Mouse (Mus musculus) cerebellum, adult 2 months (tissue): Measurements from ENCODE around the gene Ttc3. TPM values are rescaled to one million over a fixed set of nuclear protein-coding genes. Genes with fewer than 3 reads are reported as not detected.

Experiments used
- DNase-seq, 2 experiments: peaks; one replicate each; pipeline ENCODE4 v3.0.0; 2021
- H3K27ac ChIP-seq: fragments of 200-500 bp; 2 replicates; pipeline ENCODE4 v1.5.1; 2012; ENCODE audit warnings: low read length, control low read depth, inconsistent platforms; ENCODE audit not compliant: insufficient read depth
- H3K27me3 ChIP-seq: fragments of 200-500 bp; 2 replicates; pipeline ENCODE4 v1.6.1; 2012; ENCODE audit warnings: inconsistent platforms, mild to moderate bottlenecking, low read length, moderate library complexity; ENCODE audit not compliant: control insufficient read depth, insufficient read depth
- H3K4me1 ChIP-seq: fragments of 200-500 bp; 2 replicates; pipeline ENCODE4 v1.6.1; 2011; ENCODE audit warnings: low read length; ENCODE audit not compliant: control insufficient read depth, insufficient read depth
- H3K4me3 ChIP-seq: fragments of 200-500 bp; replicated peaks from 2 replicates; pipeline ENCODE3; 2011; ENCODE audit warnings: mild to moderate bottlenecking, low read depth, low read length, control low read depth; ENCODE audit not compliant: insufficient read depth
- CTCF ChIP-seq: fragments of 200-500 bp; IDR thresholded peaks from 2 replicates; pipeline ENCODE4 v1.5.1; 2011; ENCODE audit warnings: low read depth, mild to moderate bottlenecking, control low read depth, low read length, moderate library complexity, borderline replicate concordance; ENCODE audit not compliant: insufficient read depth
- POLR2A ChIP-seq: fragments of 200-500 bp; IDR thresholded peaks from 2 replicates; pipeline ENCODE4 v1.6.1; 2011; ENCODE audit warnings: low read length, control low read depth, borderline replicate concordance; ENCODE audit not compliant: insufficient read depth
- WGBS: fragments of 180-500 bp; shearing (Covaris S2); methylation state at CpG from one replicate; pipeline ENCODE4 v1.1.7; 2018; 5-methylcytosine and 5-hydroxymethylcytosine counted together
- polyA plus RNA-seq: library from polyadenylated mRNA; depleted of rRNA; stranded (reverse); fragments of >200 nt; gene quantifications from 2 replicates; pipeline ENCODE4 v1.2.3, GENCODE M21; 2012; rRNA removed

Ttc3 gene
- 295 and 301 TPM in 2 replicates for polyA plus RNA-seq

DNA sequence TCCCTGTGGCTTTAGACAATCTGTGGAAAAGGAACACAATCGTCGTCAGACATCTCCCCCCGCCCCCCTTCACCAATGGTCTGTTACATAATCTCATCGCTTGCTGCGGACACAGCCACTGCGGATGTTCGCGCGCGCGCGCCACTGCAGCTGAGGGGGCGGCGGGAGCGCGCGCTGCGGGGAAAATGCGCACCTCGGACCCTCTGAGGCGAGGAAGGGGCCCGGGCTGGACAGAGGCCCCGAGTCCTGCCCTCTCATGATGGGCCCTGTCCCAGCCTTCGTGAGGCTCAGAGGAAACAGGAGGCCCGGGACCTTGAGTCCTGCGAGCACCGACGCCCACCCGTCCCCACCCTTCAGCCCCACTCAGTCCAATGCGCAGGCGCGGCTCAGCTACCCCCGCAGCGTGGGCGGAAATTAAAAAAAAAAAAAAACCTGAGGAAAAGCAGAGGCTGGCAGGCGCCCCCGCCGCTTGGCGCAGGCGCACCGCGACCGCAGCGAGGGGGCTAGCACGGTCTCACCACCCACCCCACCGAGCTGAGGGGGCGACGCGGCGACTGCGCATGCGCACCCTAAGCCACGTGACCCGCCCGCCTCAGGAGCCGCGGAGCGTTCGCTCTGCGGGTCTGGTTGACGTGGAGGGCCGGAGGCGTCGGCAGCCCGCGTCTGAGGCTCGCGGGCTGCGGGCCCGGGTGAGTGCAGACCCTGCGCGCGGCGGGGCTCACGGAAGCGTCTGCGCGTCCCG, at the start of gene Ttc3:
TSS of gene Ttc3 (plus strand) at position 446 of the 742 bp plus-strand sequence.
- TF ChIP-seq CTCF = no peak
- TF ChIP-seq POLR2A = peak; percentile 84
- Histone ChIP-seq H3K27ac (peak within 1 kb of the TSS; percentile 100), H3K27me3 (no peaks in the 10 kb centered on the region), H3K4me3 (peak within 1 kb of the TSS; percentile 62), H3K4me1 (no peaks in the 10 kb centered on the region; the same call in 1 of the 2 replicates)
- under 1% methylated on average over 79 of the region's 79 CpGs for WGBS
- DNase-seq = peak; percentile 97 to 98

DNA sequence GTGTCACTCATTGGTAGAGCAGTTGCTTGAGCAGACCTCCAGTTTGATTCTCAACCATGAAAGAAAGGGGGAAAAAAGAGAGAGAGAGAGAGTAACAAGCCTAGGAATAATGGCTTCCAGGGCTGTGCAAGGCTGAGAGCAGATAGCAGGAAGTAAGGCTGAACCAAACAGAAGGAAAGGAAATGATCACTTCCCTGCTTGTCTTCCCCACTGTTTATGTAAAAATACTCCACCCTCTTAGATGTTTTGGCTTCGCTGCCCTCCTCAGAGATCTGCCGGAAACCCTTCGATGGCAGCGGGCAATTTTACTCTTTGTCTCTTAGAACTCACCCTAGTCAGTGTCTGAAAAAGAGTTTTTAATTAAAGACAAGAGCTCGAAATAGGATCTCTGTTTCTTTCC, 46.7 kb upstream of the Ttc3 start:
- Histone ChIP-seq H3K27ac (no peak overlapping the region), H3K4me3 (no peak overlapping the region), H3K27me3 (no peaks in the 10 kb centered on the region; the same call in 1 of the 2 replicates), H3K4me1 (no peaks in the 10 kb centered on the region)
- TF ChIP-seq POLR2A = no peak
- no peak for TF ChIP-seq CTCF
- DNase-seq = no peak
- WGBS = 75% methylated on average over 5 of the region's 5 CpGs

DNA sequence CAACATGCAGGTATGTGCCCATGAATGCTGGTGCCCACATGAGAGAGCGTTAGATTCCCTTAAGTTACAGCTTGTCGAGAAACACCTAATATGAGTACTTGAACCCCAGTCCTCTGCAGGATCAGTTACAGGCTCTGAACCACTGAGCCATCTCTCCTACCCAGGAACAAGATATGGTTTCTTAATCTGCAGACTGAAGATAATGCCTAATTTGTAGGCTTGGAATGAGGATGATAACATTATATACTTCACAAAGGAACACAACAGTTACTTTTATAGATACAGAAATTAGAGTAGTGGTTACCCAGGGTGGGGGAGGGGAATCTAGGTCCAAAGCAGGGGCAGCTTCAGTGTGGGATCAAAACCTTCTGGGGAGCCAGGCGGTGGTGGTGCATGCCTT, 44.4 kb upstream of the Ttc3 start:
- H3K27me3 ChIP-seq = no peaks in the 10 kb centered on the region; the same call in 1 of the 2 replicates
- TF ChIP-seq POLR2A (no peak), CTCF (no peak)
- DNase-seq = no peak
- H3K4me3 ChIP-seq = no peak overlapping the region
- no peak overlapping the region for H3K27ac ChIP-seq
- WGBS = 96% methylated on average over 3 of the region's 3 CpGs
- no peaks in the 10 kb centered on the region for H3K4me1 ChIP-seq

DNA sequence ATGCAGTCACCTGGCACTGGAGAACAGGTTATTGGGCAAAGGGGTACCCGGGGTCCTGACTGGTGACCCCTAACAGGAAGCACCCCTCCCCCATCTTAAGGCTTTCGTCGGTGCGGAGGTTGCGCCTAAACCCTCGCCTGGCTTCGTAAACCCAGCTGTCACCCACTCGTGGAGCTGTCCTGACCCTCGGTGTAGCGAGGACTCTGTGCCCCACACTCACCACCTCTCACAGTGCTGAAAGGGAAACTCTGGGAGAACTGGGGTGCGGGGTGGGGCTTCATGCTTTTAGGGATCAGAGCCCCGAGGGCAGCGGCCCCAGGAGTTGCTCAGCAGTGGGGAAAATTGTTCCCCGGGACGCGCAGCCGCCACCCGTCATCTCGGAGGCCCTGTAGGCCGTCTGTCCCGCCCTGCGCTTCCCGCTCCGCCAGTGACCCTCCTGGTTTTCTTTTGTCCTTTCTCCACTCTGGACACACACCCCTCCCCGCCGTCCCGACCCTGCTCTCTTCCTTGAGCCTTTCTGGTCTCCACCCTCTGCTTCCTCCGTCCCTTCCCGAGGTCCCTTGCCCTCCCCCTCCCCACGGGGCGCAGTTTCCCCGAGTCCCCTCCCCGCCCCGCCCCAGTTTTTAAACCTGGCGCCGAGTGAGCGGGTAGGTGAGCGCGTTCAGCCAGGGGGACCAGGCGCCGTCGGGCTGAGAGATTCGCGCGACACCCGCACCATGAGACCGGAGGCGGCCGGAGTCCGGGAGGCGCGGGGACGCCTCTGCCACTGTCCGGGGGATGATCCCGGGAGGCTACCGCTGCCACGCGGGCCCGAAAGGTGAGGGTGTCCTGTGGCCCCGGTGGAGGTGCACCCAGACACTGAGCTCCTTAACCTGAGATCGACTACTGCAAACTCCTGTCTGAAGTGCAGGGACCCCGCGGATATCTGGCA, 42.4 kb upstream of the Ttc3 start, which contains the start of gene Ripply3:
TSS of gene Ripply3 (plus strand) at position 640 of the 931 bp plus-strand sequence.
- WGBS = 5% methylated on average over 63 of the region's 63 CpGs
- H3K4me3 ChIP-seq = peak within 1 kb of the TSS; percentile 58
- H3K27me3 ChIP-seq = no peaks in the 10 kb centered on the region; the same call in 1 of the 2 replicates
- TF ChIP-seq CTCF = no peak
- no peak for TF ChIP-seq POLR2A
- H3K27ac ChIP-seq = no peak within 1 kb of the TSS
- DNase-seq = peak in 1 of 2 experiments; percentile 26
- no peaks in the 10 kb centered on the region for H3K4me1 ChIP-seq

DNA sequence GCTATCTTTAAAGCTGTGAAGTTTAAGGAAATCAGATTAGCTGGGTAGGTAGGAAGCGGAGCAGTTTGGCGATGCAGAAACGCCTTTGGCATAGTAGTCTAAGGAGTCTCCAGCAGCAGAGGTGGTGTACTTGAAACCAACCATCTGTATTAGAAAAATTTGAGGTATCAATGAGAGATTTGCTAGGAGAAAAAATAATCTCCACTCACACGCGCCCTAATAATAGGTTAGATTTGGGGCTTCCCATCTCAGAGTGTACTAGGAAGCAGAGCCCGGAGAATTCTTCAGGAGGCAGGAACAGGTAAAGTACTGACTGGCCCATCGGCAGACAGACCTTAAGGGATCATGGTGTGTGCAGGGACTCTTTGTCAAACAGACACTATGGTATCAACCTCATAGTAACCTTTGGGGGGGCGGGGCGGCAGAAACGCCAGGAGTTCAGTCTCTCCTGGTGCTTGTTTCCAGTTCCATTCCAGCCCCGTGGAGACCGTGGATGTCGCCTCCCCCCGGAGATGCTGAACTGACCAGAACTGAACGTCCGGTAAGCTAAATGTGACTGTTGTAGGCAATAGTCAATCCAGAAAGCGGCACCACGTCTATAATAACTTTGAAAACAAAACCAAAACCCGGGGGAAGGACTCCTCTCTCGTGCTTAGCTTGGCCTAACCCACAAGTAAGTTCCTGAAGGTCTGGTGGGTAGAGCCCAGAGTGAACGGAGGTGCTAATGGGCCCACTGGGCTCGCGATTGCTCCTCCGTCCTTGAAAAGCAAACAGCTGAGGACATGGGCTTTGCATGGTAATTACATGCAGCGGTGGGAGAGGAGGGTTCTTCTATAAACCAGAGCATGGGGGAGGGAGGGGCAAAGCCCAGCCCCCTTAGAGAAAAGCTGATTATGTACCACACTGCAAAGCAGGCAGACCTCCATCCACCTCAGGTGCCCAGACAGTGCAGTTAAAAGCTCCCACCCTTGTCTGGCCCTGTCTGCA, 41.2 kb upstream of the Ttc3 start:
- Histone ChIP-seq H3K4me3 (no peak overlapping the region), H3K27me3 (no peaks in the 10 kb centered on the region; the same call in 1 of the 2 replicates), H3K27ac (no peak overlapping the region), H3K4me1 (no peaks in the 10 kb centered on the region)
- 69% methylated on average over 25 of the region's 25 CpGs for WGBS
- no peak for DNase-seq
- no peak for TF ChIP-seq CTCF
- TF ChIP-seq POLR2A = no peak

DNA sequence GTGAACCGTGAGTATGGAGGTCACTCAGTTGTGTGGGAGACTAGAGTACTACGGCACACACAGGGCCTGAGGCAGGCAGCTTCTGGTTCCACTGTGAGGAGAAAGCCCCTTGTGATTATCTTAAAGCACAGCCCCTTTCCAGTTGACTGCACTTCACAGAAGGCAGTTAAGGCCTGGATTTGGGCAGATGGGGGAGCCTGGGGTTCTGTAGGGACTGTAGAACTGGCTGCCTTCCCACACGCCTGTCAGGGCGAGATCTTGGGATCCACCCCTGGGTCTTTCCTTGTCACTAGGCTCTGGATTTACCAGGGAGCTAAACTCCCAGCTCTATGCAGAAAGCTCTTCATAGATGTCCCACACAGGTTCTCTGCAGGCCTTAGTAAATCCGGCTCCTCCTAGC, 40.0 kb upstream of the Ttc3 start:
- DNase-seq = no peak
- 86% methylated on average over 5 of the region's 5 CpGs for WGBS
- no peak overlapping the region for H3K4me3 ChIP-seq
- H3K27me3 ChIP-seq = no peaks in the 10 kb centered on the region; the same call in 1 of the 2 replicates
- H3K27ac ChIP-seq = no peak overlapping the region
- TF ChIP-seq CTCF (no peak), POLR2A (no peak)
- H3K4me1 ChIP-seq = no peaks in the 10 kb centered on the region

DNA sequence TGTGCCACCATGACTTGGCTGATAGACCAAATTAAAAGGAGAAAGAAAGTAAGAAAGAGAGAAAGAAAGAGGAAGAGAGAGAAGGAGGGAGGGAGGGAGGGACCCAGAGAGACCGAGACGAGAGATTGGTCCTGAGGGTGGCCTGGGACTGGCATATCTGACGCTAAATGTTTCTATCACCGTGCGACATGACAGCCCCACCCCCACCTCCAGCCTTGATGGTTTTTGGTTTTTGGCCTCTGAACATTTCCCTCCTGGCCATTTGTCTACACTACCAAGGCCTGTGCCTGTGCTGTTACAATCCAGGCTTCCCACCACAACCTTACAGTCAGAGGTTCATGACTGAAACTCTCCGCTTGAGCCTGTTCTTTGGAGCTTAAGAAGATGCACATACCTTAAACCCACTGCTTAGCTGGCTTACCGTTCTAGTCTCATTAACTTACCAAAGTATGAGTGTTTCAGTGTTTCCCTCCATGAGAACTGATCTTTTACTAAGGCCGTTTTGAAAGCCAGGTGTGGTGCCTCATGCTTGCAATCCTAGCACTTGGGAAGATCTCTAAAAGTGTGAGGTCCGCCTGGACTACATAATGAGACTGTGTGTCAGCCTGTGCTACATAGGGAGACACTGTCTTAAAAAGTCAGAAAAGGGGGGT, 39.1 kb upstream of the Ttc3 start:
- TF ChIP-seq POLR2A (no peak), CTCF (no peak)
- 95% methylated on average over 9 of the region's 9 CpGs for WGBS
- H3K27ac ChIP-seq = no peak overlapping the region
- no peaks in the 10 kb centered on the region; the same call in 1 of the 2 replicates for H3K27me3 ChIP-seq
- H3K4me3 ChIP-seq = no peak overlapping the region
- no peak for DNase-seq
- no peaks in the 10 kb centered on the region for H3K4me1 ChIP-seq
